Mouse (Mus musculus) heart, postnatal 0 days (tissue): Measurements from ENCODE around the gene Klf3. TPM values are rescaled to one million over a fixed set of nuclear protein-coding genes. Genes with fewer than 3 reads are reported as not detected.

ENCODE experiments used
- ATAC-seq: fragments of 200-750 bp; cut with Nextera tagmentation; 2 replicates; pipeline ENCODE4 v1.8.0; 2017; ENCODE audit warnings: low read depth, moderate number of reproducible peaks, moderate library complexity; ENCODE audit not compliant: insufficient read depth
- DNase-seq: peaks from one replicate; pipeline ENCODE4 v3.0.0-alpha.2; 2016; ENCODE audit warnings: low spot score
- H3K27ac ChIP-seq: fragments of 300-500 bp; sonication (generic); 2 replicates; pipeline ENCODE4 v1.5.1; 2014; ENCODE audit warnings: low read depth, mild to moderate bottlenecking
- H3K27me3 ChIP-seq: fragments of 300-500 bp; sonication (generic); 2 replicates; pipeline ENCODE4 v1.6.1; 2014; ENCODE audit warnings: low read length, mixed read lengths; ENCODE audit not compliant: control insufficient read depth, insufficient read depth
- H3K36me3 ChIP-seq: fragments of 300-500 bp; sonication (generic); replicated peaks from 2 replicates; pipeline ENCODE4 v1.6.1; 2014; ENCODE audit warnings: low read length, mixed read lengths; ENCODE audit not compliant: control insufficient read depth, insufficient read depth
- H3K4me1 ChIP-seq: fragments of 300-500 bp; sonication (generic); 2 replicates; pipeline ENCODE4 v1.6.1; 2014; ENCODE audit warnings: antibody characterized with exemption; ENCODE audit not compliant: control insufficient read depth, insufficient read depth
- H3K4me2 ChIP-seq: fragments of 300-500 bp; sonication (generic); 2 replicates; pipeline ENCODE4 v1.6.1; 2014; ENCODE audit warnings: low read depth, mild to moderate bottlenecking, low read length, moderate library complexity
- H3K4me3 ChIP-seq: fragments of 300-500 bp; sonication (generic); 2 replicates; pipeline ENCODE4 v1.5.1; 2014; ENCODE audit warnings: low read depth, low read length
- H3K9ac ChIP-seq: fragments of 300-500 bp; sonication (generic); replicated peaks from 2 replicates; pipeline ENCODE4 v1.6.1; 2014; ENCODE audit warnings: low read depth, low read length, mixed read lengths
- H3K9me3 ChIP-seq: fragments of 300-500 bp; sonication (generic); replicated peaks from 2 replicates; pipeline ENCODE4 v1.6.1; 2016; ENCODE audit warnings: low read length; ENCODE audit not compliant: control insufficient read depth
- CTCF ChIP-seq: IDR thresholded peaks from 2 replicates; pipeline ENCODE4 v1.5.1; 2016; ENCODE audit warnings: antibody characterized with exemption, control low read depth, low read depth
- EP300 ChIP-seq: IDR thresholded peaks from 2 replicates; pipeline ENCODE4 v1.6.1; 2016; ENCODE audit warnings: antibody characterized with exemption, low read depth
- WGBS: fragments of 180-500 bp; shearing (Covaris S2); extraction: QIAGEN DNeasy Blood & Tissue Kit; methylation state at CpG from one replicate; pipeline ENCODE4 v1.1.7; 2014; 5-methylcytosine and 5-hydroxymethylcytosine counted together
- polyA plus RNA-seq: library from polyadenylated mRNA; unstranded; fragments of >200 nt; fragmentation: Nextera tagmentation; extraction: Ambion mirVana; gene quantifications from 2 replicates; pipeline ENCODE4 v1.2.1, GENCODE M21; 2015
- total RNA-seq: library from RNA; depleted of rRNA; stranded (reverse); fragments of >200 nt; gene quantifications from 2 replicates; pipeline ENCODE4 v1.2.3, GENCODE M21; 2014; ENCODE audit warnings: low replicate concordance

Gene Klf3
- total and polyA plus RNA-seq, 2 experiments from 2014 or later = 26.5 to 33.5 TPM

DNA sequence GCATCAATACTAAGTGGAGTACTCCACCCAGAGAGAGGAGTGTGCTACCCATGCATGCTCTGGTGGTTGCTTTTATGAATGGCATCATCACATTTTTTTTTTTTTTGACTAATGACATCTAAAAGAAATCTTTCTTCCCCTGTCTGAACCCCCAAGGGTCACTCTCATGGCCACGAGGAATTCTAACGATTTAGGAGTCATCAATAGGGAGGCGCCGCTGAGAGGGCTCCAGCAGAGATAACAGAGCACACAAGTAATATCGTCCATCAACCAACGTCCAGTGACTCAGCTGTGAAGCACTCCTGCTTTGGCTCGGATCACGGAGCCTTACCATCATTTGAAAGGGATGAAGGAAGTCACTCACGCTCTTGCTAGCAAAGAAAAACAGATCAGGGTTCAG is 63.9 kb downstream of the Klf3 start:
- TF ChIP-seq CTCF (no peak), EP300 (no peak)
- H3K4me3 ChIP-seq = no peak overlapping the region
- H3K4me2 ChIP-seq = no peak overlapping the region
- no peak overlapping the region for H3K27ac ChIP-seq
- DNase-seq = no peak
- whole genome bisulfite sequencing = 26% methylated on average over 9 of the region's 9 CpGs
- H3K36me3 ChIP-seq = no peaks in the 10 kb centered on the region
- ATAC-seq = no peak; the same call in 1 of the 2 replicates
- no peak overlapping the region for H3K9ac ChIP-seq
- H3K4me1 ChIP-seq = peaks cover 5% of the 10 kb centered on the region; the same call in 1 of the 2 replicates
- no peaks in the 10 kb centered on the region for H3K9me3 ChIP-seq
- H3K27me3 ChIP-seq = no peaks in the 10 kb centered on the region

GRCm38 (mm10) chr5:64867551-64867950 is 64.4 kb downstream of the Klf3 start:
- Histone ChIP-seq H3K9ac (no peak overlapping the region), H3K4me3 (no peak overlapping the region), H3K36me3 (no peaks in the 10 kb centered on the region), H3K4me1 (peaks cover 5% of the 10 kb centered on the region; the same call in 1 of the 2 replicates), H3K4me2 (no peak overlapping the region), H3K27ac (no peak overlapping the region), H3K27me3 (no peaks in the 10 kb centered on the region), H3K9me3 (no peaks in the 10 kb centered on the region)
- WGBS = 82% methylated on average over 5 of the region's 5 CpGs
- TF ChIP-seq EP300 = no peak
- no peak for TF ChIP-seq CTCF
- ATAC-seq = no peak
- DNase-seq = no peak

GRCm38 (mm10) chr5:64876086-64876830 is 73.1 kb downstream of the Klf3 start:
- ATAC-seq (peak; percentile 28; the same call in 1 of the 2 replicates), DNase-seq (peak; percentile 34)
- WGBS = 63% methylated on average over 12 of the region's 12 CpGs

DNA sequence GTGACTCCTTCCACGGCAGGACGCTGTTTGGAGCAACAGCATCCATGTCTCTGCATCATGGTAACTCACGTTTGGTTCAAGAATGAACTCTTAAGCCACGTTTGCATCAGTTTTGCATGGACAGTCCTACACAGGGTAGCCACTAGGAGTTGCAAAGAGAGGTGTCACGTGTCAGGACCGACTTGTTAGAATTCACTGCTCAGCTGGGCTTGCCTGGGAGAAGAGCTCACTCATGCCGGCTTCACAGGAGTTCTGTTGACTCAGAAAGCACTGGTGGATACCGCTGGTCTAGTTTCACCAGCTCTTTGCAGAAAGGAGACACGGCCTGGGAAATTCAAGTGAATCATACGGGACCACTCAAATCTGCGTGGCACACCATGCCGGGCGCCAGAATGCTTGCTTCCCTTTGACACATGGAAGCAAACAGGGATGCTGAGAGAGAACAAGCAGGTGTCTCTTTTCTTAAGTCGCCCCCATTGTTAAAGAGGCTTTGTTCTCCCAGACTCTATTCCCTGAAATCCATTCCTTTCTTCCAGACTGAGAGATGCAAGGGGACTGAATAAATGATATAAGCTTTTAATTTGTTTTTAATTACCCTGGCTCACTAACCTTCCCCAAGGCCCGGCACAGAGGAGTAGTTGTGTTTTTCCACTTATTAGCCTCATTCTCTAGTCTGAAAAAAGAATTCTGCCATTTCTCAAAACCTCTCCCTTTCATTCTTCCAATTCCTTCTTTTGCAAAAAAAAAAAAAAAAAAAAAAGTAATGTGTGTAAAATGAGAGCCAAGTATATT is 74.2 kb downstream of the Klf3 start:
- H3K27me3 ChIP-seq = no peaks in the 10 kb centered on the region
- ATAC-seq (no peak), DNase-seq (no peak)
- TF ChIP-seq EP300 (no peak), CTCF (0 out of 2 replicates have a peak, but pooled peaks have one; percentile 12)
- H3K4me3 ChIP-seq = no peak overlapping the region
- no peaks in the 10 kb centered on the region; the same call in 1 of the 2 replicates for H3K9me3 ChIP-seq
- WGBS = 50% methylated on average over 15 of the region's 15 CpGs
- peak overlapping the region; percentile 78 for H3K27ac ChIP-seq
- H3K4me2 ChIP-seq = no peak overlapping the region
- no peaks in the 10 kb centered on the region for H3K36me3 ChIP-seq
- peaks cover 16% of the 10 kb centered on the region for H3K4me1 ChIP-seq
- H3K9ac ChIP-seq = no peak overlapping the region

More at GRCm38 (mm10) chr5:64876086-64876830, 73.1 kb downstream of the Klf3 start:
- peaks cover 16% of the 10 kb centered on the region for H3K4me1 ChIP-seq
- peak overlapping the region; percentile 30; the same call in 1 of the 2 replicates for H3K27ac ChIP-seq
- no peak overlapping the region for H3K4me2 ChIP-seq
- no peaks in the 10 kb centered on the region for H3K27me3 ChIP-seq
- H3K9ac ChIP-seq = no peak overlapping the region
- H3K4me3 ChIP-seq = no peak overlapping the region
- H3K9me3 ChIP-seq = no peaks in the 10 kb centered on the region; the same call in 1 of the 2 replicates
- H3K36me3 ChIP-seq = no peaks in the 10 kb centered on the region
- TF ChIP-seq EP300 = no peak
- TF ChIP-seq CTCF = no peak

DNA sequence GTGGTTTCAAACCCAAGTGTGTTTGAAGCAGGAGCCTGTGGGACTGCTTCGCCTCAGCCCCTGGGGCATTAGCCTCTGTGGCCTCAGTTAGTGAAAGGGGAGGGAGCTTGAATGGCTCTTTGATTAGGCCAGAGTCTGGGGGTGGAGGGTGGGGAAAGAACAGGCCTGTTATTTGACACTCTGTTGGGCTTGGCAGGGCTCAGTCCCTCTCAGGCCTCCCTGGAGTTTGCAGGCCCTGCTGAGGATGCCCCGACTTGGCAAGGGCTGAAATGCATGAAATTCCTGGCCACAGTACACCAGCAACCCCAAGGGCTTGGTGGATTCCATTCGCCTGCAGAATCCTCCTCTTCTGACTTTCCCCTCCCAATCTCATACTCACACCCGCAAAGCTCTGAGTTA is 74.8 kb downstream of the Klf3 start:
- H3K27ac ChIP-seq = peak overlapping the region; percentile 78
- no peak overlapping the region for H3K9ac ChIP-seq
- no peaks in the 10 kb centered on the region for H3K27me3 ChIP-seq
- no peaks in the 10 kb centered on the region; the same call in 1 of the 2 replicates for H3K9me3 ChIP-seq
- peaks cover 16% of the 10 kb centered on the region for H3K4me1 ChIP-seq
- DNase-seq (peak; percentile 89), ATAC-seq (peak; percentile 92)
- H3K4me2 ChIP-seq = no peak overlapping the region
- TF ChIP-seq EP300 (peak; percentile 74; the same call in 1 of the 2 replicates), CTCF (no peak)
- no peaks in the 10 kb centered on the region for H3K36me3 ChIP-seq
- H3K4me3 ChIP-seq = no peak overlapping the region
- WGBS = 15% methylated on average over 4 of the region's 4 CpGs
